Mouse (Mus musculus) ES-Bruce4 (cell line): ENCODE measurements at regions not wholly inside any gene's neighbourhood (a gene's known extent, or its start where the extent isn't known, plus 50 kb on each side); places are given as distances from the start of the nearest gene placed in this dataset.

Source experiments
- CTCF ChIP-seq: IDR thresholded peaks from one replicate; pipeline ENCODE4 v1.8.1; 2011; ENCODE audit warnings: low read depth, low read length
- POLR2A ChIP-seq: IDR thresholded peaks from one replicate; pipeline ENCODE4 v1.8.1; 2011; ENCODE audit warnings: low read length; ENCODE audit not compliant: insufficient read depth

DNA sequence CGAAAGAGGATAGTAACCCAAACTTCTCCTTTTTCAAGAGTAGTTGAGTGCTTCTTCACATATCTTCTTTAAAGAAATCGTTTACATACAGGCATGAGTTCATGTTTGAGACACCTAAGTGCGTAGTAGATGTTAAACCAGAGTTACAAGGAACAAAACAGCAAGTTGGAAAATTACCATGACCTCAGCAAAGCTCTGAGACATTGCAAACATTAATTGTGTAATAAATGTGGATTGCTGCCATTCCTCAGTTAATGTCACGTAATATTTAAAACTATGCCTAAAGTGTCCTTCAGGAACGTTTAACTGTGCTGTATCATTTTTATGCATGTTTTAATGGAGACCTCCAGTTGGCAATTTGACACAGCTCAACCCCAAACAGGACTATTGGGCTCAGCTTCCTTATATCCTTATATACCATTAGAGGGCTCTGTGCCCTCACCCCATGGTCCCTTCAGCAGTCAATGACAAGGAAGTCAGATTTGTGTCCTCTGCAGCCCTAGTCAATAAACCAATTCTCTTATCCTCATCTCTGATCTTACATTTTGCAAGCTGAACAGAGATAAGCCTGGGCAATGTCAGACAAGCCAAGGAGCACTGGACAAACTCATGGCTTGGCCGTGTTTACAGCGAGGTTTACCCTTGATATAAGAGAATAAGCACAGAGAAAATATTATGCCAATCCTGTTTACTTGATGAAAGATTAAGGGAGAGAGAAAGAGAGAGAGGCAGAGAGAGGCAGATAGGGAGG is 513.9 kb downstream of the Dcdc2c start:
- TF ChIP-seq POLR2A (no peak), CTCF (no peak)
